Mouse (Mus musculus) bone marrow, adult 2 months (tissue): ENCODE measurements around the gene Elovl5.

ENCODE experiments used
- CTCF ChIP-seq: fragments of 200-500 bp; IDR thresholded peaks from 2 replicates; pipeline ENCODE4 v1.5.1; 2011; ENCODE audit warnings: low read length, control low read depth; ENCODE audit not compliant: control insufficient read depth, insufficient read depth
- POLR2A ChIP-seq: fragments of 200-500 bp; IDR thresholded peaks from 2 replicates; pipeline ENCODE4 v1.6.1; 2011; ENCODE audit warnings: low read depth, mild to moderate bottlenecking, control low read depth, low read length, borderline replicate concordance; ENCODE audit not compliant: control insufficient read depth

DNA sequence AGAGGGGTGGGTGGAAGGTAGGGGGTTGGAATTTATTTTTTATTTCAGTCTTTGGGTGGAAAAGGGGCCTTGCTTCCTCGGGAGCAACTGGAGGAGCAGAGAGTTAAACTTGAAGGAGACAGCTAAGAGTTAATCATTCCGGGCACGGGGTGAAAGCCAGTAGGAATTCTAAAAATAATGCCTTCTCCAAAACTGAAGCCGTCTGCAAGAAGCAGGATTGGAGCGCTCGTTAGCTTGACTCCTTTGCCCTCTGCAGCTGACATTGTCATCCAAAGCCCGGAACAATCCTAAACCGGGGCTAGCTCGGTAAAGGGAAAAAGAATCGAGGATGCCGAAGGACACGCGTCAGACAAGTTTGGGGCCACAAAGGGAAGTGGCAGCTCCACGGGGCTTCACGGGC lies 99.1 kb downstream of the Elovl5 start:
- TF ChIP-seq POLR2A (no peak), CTCF (no peak)
